Mouse (Mus musculus): ENCODE measurements around the gene Tal1.

- TF ChIP-seq POLR2A (IDR thresholded peaks at IDR 0.05; ENCODE audit: insufficient read depth, low read depth, low read length) (no peak; the same call in 1 of the 2 replicates), EP300 (IDR thresholded peaks at IDR 0.05; ENCODE audit: insufficient read depth, low read depth, low read length) (no peak)
Measured at GRCm38 (mm10) chr4:115058871-115059590, 2.8 kb downstream of the Tal1 start.

Measured in heart, adult 2 months (tissue).